Mouse (Mus musculus): Measurements from ENCODE around the gene Gm17428.
"Not testable (repeated sequence)": the region's sequence is repeated elsewhere in the genome, so short reads cannot be mapped to it uniquely, and the experiment has no call there.

Gene Gm17428

DNA sequence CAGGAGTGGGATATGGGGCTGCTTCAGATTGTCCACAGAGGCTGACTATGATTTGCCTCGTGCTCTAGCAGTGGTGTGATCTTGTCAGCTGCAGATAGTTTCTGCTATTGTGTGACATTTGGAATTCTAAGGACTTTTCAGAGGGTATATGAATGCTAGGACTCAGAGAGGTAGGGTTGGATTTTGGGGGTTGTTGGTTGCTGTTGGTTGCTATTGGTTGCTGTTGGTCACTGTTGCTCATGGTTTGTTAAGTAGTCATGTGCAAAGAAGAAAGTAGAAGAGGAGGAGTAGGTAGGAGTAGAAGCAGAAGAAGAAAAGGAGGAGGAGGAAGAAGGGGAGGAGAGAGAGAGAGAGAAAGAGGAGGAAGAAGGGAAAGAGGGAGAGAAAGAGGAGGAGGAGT lies at the start of gene Gm17428:
TSS of gene Gm17428 (plus strand) at position 301 of the 400 bp plus-strand sequence.
- in situ Hi-C loops (cut with MboI, MseI): no loop called here

DNA sequence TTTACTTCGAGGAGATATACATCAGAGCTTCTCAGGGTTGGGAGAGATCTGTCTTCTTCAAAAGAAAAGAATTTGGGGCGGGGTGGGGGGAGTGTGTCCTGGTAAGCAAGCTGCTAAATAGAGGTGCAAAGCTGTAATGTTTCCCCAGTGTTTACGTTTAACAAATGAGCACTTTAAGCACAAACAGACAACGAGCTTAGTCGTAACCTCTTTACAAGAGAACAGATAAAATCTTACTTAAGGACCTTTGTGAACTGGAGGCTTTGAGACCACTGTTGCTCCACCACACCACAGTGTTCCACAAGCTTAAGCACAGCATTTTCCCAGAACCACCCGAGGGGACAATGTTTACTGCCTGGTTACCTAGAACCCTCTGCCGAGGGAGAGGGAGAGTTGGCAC lies 49.4 kb upstream of the Gm17428 start:
- in situ Hi-C loops (cut with MboI, MseI): no loop called here

- in situ Hi-C loops (cut with MboI, MseI): no loop called here
These were observed 46.9 kb upstream of the Gm17428 start for GRCm38 (mm10) chr14:54929801-54930200.

DNA sequence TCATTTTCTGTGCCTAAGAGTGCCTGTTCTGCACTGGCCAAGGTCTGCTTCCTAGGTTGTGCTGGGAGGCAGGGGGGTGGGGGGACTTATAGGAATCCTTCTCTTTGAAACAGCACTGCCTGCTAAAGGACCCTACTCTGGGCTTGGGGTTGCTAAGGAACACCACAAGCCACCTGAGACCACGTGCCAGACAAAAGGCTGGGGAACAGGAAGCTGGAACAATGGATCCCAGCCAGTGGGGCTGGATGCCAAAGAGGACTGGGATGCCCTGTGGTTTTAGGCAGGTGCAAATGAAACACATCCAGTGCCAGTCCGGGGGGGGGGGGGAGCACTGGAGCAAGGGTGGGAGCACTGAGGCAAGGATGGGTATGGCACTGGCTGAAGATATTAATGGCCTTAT lies 46.3 kb upstream of the Gm17428 start:
- in situ Hi-C loops (cut with MboI, MseI): no loop called here

GRCm38 (mm10) chr14:54932645-54933150 lies 44.0 kb upstream of the Gm17428 start, which contains the start of gene Il25:
Gene Il25 (plus strand): TSS chr14:54932695.
- in situ Hi-C loops (cut with MboI, MseI): no loop called here

- in situ Hi-C loops (cut with MboI, MseI): loop anchor here (5.0 kb wide), 1 partner anchor 89 kb away; no protein-coding TSS in a partner anchor
These were observed 40.6 kb upstream of the Gm17428 start, which contains the start of gene Cmtm5 for GRCm38 (mm10) chr14:54935904-54936830. Gene Cmtm5 (plus strand): TSS chr14:54936261.

DNA sequence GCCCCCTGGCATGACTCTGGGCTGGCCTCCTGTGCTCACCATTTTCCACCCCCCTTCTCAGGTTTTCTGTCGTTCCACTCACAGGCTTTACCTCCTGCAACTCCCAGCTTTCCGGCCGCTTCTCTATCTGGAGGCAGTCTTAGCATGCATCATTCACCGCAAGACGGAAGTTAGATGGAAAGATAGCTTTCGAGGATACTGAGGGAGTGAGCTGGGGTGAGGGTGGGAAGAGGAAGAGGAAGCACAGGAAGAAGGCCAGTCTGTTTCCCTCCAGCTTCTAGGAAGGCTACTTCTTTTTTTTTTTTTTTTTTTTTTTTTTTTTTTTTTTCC lies 39.9 kb upstream of the Gm17428 start:
- in situ Hi-C loops (cut with MboI, MseI): loop anchor here (5.0 kb wide), 1 partner anchor 89 kb away; no protein-coding TSS in a partner anchor

- in situ Hi-C loops (cut with MboI, MseI): loop anchor here (5.0 kb wide), 1 partner anchor 90 kb away; no protein-coding TSS in a partner anchor
These were observed 39.2 kb upstream of the Gm17428 start for GRCm38 (mm10) chr14:54937361-54938182.

DNA sequence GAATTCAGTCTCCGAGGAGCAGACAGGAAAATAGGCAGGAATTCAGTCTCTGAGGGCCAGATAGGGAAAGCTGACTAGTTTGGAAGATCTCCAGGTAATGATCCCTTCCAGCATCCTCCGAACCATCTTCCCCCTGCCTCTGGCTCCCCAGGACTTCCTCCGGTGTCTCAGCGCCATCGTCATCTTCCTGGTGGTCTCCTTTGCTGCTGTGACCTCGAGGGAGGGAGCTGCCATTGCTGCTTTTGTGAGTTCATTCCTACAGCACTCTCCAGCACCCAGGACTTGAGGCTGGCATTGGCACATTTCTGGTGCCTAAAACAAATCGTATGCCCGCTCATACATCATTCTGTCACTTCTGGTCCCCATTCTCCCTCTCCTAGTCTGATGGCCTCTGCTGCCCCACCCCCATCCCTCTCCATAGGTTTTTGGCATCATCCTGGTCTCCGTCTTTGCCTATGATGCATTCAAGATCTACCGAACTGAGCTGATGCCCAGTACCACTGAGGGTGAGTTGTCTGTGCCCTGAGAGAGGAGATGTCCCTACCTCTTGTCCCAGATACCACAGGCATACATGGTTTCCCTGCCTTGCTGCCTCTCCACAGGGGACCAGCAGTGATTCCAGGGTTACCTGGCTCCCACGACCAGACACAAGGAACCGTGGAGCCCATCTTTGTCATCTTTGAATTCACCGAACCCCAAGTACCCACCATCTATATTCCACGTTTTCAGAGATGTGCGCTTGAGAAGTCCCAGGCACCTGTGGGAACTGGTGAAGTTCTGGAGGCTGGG lies 38.1 kb upstream of the Gm17428 start:
- in situ Hi-C loops (cut with MboI, MseI): loop anchor here (5.0 kb wide), 1 partner anchor 91 kb away; no protein-coding TSS in a partner anchor

DNA sequence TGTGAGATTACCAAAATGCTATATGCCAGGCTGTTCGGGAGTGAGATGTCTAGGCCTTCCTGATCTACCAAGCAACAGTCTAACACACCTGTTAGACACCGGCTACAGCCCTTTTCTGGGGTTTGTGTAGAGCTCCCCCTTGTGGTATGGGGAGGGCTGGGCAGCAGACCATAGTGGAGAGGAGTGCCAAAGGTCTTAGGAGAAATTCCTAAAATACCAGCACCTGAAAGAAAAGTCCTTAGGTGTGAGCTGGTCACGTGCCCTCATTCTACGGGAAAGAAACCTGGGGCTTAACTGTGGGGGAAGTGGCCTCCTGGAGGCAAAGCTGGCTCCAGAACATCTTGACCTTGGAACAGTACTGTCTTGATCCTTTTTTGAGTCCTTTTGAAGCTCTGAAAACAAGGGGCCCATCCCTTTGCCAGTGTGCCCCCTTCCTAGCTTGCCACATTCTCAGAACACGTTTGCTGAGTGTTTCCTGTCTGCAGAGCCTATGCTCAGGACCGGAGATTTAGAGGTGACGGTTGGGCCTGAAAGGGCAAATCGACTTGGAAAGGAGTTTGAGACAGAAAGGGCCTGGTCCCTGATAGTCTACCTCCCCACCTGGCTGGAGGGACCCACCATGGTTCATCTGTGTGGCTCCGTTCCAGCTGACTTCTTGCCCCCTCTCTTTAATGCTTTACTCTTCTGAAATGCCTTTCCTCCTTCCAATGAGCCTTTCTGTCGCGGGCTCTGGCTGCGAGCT lies 37.1 kb upstream of the Gm17428 start:
- in situ Hi-C loops (cut with MboI, MseI): loop anchor here (5.0 kb wide), 1 partner anchor 92 kb away; no protein-coding TSS in a partner anchor

DNA sequence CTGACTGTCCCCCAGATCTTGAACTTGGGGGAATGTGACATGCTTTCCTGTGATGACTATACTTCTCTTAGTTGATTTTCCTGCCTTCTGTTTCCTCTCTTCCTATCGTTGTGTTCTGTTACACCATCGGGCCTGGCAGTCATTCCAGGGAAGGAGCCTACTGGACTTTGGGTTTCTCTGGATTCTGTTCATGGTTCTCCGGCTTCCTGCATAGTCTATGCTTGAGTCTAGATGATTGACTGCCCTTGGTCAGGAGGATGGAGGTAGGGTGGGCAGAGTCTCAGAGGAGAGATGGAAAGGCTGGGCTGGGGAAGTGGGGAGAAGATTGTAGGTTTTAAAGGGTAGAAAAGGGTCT lies 36.6 kb upstream of the Gm17428 start:
- in situ Hi-C loops (cut with MboI, MseI): no loop called here

DNA sequence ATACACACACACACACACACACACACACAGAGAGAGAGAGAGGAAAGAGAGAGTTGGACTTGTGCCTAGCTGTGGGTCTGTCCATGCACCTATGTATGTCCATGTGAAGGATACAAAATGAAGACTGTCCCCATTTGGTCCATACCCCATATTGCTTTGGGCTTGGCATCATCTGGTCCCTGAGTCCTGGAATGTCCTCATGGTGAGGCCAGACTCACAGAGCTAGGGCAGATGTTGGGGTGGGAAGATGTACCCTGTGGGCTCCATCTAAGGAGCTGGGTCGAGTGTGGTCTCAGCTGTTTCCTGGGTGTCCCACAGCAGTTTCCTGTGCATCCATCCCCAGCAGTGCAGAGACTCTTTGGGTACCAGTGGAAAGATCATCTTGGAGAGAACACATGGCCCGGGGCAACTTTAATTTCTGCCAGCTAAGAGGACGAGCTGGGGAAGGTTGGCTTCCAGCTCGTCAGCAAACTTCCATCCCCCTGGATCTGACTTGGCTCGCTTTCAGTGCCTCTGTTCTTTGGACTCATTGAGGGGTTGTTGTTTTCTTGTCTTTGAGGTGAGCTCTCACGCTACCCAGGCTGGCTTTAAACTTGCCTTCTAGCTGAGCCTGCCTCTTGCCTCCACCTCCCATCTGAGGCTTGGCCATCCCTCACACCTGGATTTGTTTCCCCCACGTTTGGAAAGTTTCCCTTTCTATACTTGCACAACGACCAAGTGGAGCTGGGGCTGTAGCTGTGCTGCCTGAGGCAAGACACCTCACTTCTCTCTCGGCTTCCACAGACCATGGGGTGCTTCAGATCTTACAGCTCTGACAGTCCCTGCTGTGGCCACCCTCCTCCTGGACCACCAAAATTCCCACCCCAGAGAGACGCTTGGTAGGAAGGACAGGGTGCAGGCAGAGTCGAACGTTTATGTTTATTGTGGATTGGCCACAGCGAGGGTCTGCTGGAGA lies 35.4 kb upstream of the Gm17428 start:
- in situ Hi-C loops (cut with MboI, MseI): no loop called here

DNA sequence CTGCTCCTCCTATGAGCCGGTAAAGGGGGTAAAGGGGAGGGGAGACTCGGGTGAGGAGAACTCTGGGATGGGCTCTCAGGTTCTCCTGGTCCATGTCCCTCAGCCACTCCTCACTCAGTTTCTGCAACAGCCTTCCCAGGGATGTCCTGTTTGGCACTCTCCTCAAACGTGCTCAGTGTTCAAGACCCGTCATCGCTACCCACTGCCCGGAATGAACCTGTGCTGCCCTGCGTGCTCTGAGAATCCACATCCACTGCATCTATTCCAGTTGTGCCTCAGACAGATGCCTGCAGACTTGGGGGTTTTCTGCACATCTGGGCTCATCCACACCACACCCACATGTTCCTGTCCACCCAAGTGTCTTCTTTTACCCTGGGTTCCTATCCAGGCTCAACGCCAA lies 34.3 kb upstream of the Gm17428 start:
- in situ Hi-C loops (cut with MboI, MseI): no loop called here

DNA sequence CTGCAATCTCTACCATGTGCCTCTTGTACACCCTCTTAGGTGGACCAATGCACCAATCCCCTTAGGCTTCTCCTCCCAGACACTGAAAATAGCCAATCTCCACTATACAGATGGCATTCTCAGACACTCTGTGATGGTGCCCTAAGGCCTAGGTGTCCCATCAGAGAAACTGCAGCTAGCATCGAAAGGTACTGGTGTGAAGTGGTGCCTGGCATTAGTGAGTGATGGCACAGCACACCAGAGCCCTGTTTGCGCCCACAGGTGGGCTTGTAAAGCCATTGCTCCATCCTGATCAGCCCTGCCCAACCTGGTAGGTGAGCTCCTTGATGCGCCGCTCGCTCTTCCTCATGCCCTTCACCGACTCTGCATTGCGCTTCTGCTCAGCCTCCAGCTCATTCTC lies 32.8 kb upstream of the Gm17428 start:
- in situ Hi-C loops (cut with MboI, MseI): no loop called here

- in situ Hi-C loops (cut with MboI, MseI): no loop called here
These were observed 31.8 kb upstream of the Gm17428 start for GRCm38 (mm10) chr14:54944939-54945338.

GRCm38 (mm10) chr14:54945975-54946704 lies 30.6 kb upstream of the Gm17428 start:
- in situ Hi-C loops (cut with MboI, MseI): no loop called here

GRCm38 (mm10) chr14:54947008-54947407 lies 29.7 kb upstream of the Gm17428 start:
- in situ Hi-C loops (cut with MboI, MseI): not testable (repeated sequence)

GRCm38 (mm10) chr14:54948781-54949180 lies 28.0 kb upstream of the Gm17428 start:
- in situ Hi-C loops (cut with MboI, MseI): no loop called here

DNA sequence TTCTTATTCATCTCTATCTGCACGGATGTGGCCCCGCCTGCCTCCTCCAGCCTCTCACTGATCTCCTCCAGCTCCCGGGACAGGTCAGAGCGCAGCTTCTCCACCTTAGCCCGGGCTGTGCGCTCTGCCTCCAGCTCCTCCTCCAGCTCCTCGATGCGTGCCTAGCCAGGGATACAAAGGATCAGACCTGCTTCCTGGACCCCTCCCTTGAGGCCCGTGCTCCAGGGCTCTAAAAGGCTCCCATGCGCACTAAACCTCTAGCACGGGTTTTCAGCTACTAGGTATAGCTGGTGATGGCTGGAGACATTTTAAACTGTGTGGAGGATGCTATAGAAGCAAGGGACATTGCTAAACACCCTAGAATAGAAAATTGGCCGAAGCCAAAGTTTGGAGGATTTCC lies 26.2 kb upstream of the Gm17428 start:
- in situ Hi-C loops (cut with MboI, MseI): no loop called here

All from T-helper 1 cell (primary cell).